Mouse (Mus musculus): ENCODE measurements around the gene Fosl2. TPM values are rescaled to one million over a fixed set of nuclear protein-coding genes. Genes with fewer than 3 reads are reported as not detected.

Fosl2 gene
- polyA plus RNA-seq, 1 experiment from 2014 or later = 2.1 TPM

DNA sequence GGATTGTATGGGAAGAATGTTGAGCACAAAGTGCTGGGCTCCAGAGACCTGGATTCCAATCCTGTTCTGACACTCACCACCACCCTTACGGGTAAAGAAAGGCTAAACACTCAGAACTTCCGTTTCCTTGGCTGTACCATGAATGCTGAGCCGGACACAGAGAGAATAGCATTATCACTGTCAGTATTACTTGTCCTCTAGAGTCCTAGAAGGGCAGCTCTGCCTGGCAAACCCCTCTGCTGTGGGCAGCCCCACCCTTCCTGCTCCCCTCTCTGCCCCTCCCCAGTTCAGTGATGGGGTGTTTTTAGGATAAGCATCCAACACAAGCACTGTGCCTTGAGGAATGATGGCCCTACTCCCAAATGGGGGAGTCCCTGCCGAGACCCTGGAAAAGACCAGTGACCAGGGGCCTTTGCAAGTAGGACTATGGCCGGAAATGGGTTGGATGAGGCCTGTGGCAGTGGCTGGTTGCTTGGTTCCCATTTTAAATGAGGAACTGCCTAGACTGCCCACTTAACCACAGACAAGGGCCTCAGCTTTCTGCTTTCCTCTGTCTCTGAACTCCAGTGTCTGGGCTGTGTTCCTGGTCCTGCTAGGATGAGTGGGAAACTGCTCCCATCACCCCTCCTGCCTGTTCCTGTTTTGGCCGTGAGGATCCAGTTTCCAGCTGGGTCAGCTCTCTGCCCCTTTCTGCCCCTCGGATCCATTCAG, 23.2 kb upstream of the Fosl2 start:
- H3K4me1 ChIP-seq = peaks cover 21% of the 10 kb centered on the region
- 71% methylated on average over 7 of the region's 7 CpGs for WGBS
- H3K36me3 ChIP-seq = no peaks in the 10 kb centered on the region

DNA sequence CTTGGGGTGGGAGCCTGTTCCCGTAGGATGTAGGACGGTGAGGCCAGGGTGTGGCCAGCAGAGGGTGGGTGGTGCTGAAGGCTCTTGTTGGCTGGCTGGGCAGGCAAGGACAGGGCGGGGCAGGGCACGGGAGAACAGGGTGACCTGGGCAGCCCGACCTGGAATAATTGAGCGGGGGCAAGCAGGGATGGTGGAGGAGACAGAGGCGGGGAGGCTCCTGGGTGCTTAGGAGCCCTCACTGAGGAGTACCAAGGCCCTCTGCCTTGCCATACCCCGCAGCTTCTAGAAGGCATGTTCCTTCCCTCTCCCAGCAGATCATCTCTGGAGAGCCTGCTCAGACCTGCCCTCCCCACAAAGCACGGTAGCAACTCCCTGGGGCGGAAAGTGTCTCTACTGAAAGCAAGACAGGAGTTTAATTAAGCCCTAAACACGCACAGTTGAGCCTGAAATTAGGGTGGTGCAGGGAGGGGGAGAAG, 14.7 kb upstream of the Fosl2 start:
- Histone ChIP-seq H3K9me3 (no peaks in the 10 kb centered on the region), H3K36me3 (no peaks in the 10 kb centered on the region), H3K4me3 (no peak overlapping the region), H3K27me3 (ENCODE audit: insufficient read depth, poor library complexity, severe bottlenecking) (peaks cover 18% of the 10 kb centered on the region; the same call in 1 of the 2 replicates), H3K27ac (peak overlapping the region; percentile 36; the same call in 1 of the 2 replicates), H3K4me1 (peaks cover 3% of the 10 kb centered on the region; the same call in 1 of the 2 replicates)
- DNase-seq (ENCODE audit: low spot score) = no peak
- WGBS = 39% methylated on average over 11 of the region's 11 CpGs

More for the DNA sequence above, 23.2 kb upstream of the Fosl2 start:
- no peaks in the 10 kb centered on the region for H3K9me3 ChIP-seq
- no peak overlapping the region for H3K27ac ChIP-seq
- no peak for DNase-seq (ENCODE audit: low spot score)
- H3K27me3 ChIP-seq (ENCODE audit: insufficient read depth, poor library complexity, severe bottlenecking) = peaks cover 11% of the 10 kb centered on the region; the same call in 1 of the 2 replicates
- no peak overlapping the region for H3K4me3 ChIP-seq

- Histone ChIP-seq H3K4me1 (peaks cover 3% of the 10 kb centered on the region; the same call in 1 of the 2 replicates), H3K36me3 (no peaks in the 10 kb centered on the region), H3K9me3 (no peaks in the 10 kb centered on the region), H3K27ac (no peak overlapping the region), H3K4me3 (no peak overlapping the region), H3K27me3 (ENCODE audit: insufficient read depth, poor library complexity, severe bottlenecking) (peaks cover 13% of the 10 kb centered on the region; the same call in 1 of the 2 replicates)
- no peak for DNase-seq (ENCODE audit: low spot score)
- 75% methylated on average over 6 of the region's 6 CpGs for WGBS
Observed at GRCm38 (mm10) chr5:32121936-32122335, 13.7 kb upstream of the Fosl2 start.

- no peaks in the 10 kb centered on the region for H3K9me3 ChIP-seq
- no peak overlapping the region for H3K4me3 ChIP-seq
- WGBS = 75% methylated on average over 5 of the region's 5 CpGs
- peaks cover 3% of the 10 kb centered on the region; the same call in 1 of the 2 replicates for H3K4me1 ChIP-seq
- H3K27me3 ChIP-seq (ENCODE audit: insufficient read depth, poor library complexity, severe bottlenecking) = peaks cover 13% of the 10 kb centered on the region; the same call in 1 of the 2 replicates
- no peaks in the 10 kb centered on the region for H3K36me3 ChIP-seq
- DNase-seq (ENCODE audit: low spot score) = no peak
- no peak overlapping the region for H3K27ac ChIP-seq
Observed at GRCm38 (mm10) chr5:32122363-32122762, 13.2 kb upstream of the Fosl2 start.

DNA sequence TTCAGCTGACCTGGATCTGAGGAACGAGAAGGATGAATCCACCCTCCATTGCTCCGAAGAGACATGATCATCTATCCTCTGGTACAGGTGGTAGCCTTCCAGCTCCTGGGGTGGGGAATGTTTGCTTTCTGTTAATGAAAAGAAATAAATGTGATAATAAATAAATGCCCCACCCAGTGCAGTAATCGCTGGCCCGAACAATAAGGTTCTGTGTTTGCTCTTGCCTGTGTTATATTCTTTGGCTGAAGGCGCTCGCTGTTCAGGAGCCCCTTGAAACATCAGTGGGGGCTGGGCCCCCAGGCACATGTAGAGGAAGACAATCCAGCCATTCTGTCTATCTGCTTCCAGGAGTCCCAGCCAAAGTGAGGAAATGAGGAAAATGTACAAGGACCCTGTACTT, 10.6 kb upstream of the Fosl2 start:
- no peak for DNase-seq (ENCODE audit: low spot score)
- H3K9me3 ChIP-seq = no peaks in the 10 kb centered on the region
- H3K4me1 ChIP-seq = peaks cover 9% of the 10 kb centered on the region
- H3K4me3 ChIP-seq = no peak overlapping the region
- peaks cover 24% of the 10 kb centered on the region; the same call in 1 of the 2 replicates for H3K27me3 ChIP-seq (ENCODE audit: insufficient read depth, poor library complexity, severe bottlenecking)
- H3K27ac ChIP-seq = no peak overlapping the region
- no peaks in the 10 kb centered on the region for H3K36me3 ChIP-seq
- 84% methylated on average over 6 of the region's 6 CpGs for WGBS

DNA sequence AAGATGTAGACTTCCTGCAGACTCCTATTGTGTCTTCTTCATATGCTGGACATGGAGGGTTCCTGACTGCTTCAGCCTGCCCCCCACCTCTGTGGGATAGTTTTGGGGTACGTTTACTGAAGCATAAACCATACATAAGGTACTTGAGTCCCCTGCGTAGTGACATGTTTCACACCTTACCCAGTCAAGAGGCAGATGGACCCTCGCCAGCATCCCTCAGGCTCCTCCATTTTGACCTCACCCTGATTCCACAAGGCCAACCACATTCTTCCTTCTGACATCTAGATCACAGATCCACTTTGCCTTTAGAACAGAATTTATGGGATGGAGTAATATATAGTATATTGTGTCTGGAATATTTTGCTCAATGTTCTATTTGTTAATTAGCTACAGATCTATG, 8.4 kb upstream of the Fosl2 start:
- no peak overlapping the region for H3K4me3 ChIP-seq
- H3K4me1 ChIP-seq = peaks cover 10% of the 10 kb centered on the region; the same call in 1 of the 2 replicates
- H3K36me3 ChIP-seq = no peaks in the 10 kb centered on the region
- no peak for DNase-seq (ENCODE audit: low spot score)
- no peaks in the 10 kb centered on the region for H3K9me3 ChIP-seq
- no peak overlapping the region for H3K27ac ChIP-seq
- WGBS = 70% methylated on average over 3 of the region's 3 CpGs
- H3K27me3 ChIP-seq (ENCODE audit: insufficient read depth, poor library complexity, severe bottlenecking) = peaks cover 33% of the 10 kb centered on the region

DNA sequence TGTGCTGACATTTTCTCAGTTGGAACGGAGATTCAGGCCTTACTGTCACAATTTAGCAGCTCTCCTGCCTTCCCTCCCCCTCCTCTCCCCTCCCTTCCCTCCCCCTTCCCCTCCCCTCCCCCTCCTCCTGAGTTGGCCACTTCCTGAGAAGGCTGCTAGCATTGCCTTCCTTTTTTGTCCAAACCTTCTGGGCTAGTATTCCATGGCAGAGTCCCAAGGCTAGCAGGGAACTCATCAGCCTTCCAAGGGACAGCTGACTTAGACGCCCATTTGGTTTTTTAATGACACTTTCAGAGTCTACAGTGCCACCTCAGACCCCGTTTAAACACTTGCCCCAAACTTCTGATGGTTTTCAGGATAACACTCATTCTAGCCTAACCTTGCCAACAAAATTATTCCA, 7.7 kb upstream of the Fosl2 start:
- H3K27me3 ChIP-seq (ENCODE audit: insufficient read depth, poor library complexity, severe bottlenecking) = peaks cover 40% of the 10 kb centered on the region
- no peaks in the 10 kb centered on the region for H3K9me3 ChIP-seq
- DNase-seq (ENCODE audit: low spot score) = no peak
- H3K27ac ChIP-seq = no peak overlapping the region
- H3K4me1 ChIP-seq = peaks cover 12% of the 10 kb centered on the region; the same call in 1 of the 2 replicates
- no peak overlapping the region for H3K4me3 ChIP-seq
- no peaks in the 10 kb centered on the region for H3K36me3 ChIP-seq
- 41% methylated on average over 3 of the region's 3 CpGs for WGBS

GRCm38 (mm10) chr5:32132971-32133501, 2.6 kb upstream of the Fosl2 start:
- Histone ChIP-seq H3K36me3 (no peaks in the 10 kb centered on the region), H3K9me3 (no peaks in the 10 kb centered on the region), H3K4me1 (peaks cover 32% of the 10 kb centered on the region), H3K27me3 (ENCODE audit: insufficient read depth, poor library complexity, severe bottlenecking) (peaks cover 45% of the 10 kb centered on the region), H3K27ac (peak overlapping the region; percentile 97), H3K4me3 (peak overlapping the region; percentile 81)
- WGBS = under 1% methylated on average over 48 of the region's 48 CpGs
- peak; percentile 91 for DNase-seq (ENCODE audit: low spot score)

GRCm38 (mm10) chr5:32133549-32134004, 2.0 kb upstream of the Fosl2 start:
- Histone ChIP-seq H3K4me3 (peak overlapping the region; percentile 81), H3K9me3 (no peaks in the 10 kb centered on the region), H3K4me1 (peaks cover 33% of the 10 kb centered on the region), H3K27ac (peak overlapping the region; percentile 97), H3K36me3 (no peaks in the 10 kb centered on the region), H3K27me3 (ENCODE audit: insufficient read depth, poor library complexity, severe bottlenecking) (peaks cover 43% of the 10 kb centered on the region)
- under 1% methylated on average over 20 of the region's 20 CpGs for WGBS
- DNase-seq (ENCODE audit: low spot score) = peak; percentile 85

DNA sequence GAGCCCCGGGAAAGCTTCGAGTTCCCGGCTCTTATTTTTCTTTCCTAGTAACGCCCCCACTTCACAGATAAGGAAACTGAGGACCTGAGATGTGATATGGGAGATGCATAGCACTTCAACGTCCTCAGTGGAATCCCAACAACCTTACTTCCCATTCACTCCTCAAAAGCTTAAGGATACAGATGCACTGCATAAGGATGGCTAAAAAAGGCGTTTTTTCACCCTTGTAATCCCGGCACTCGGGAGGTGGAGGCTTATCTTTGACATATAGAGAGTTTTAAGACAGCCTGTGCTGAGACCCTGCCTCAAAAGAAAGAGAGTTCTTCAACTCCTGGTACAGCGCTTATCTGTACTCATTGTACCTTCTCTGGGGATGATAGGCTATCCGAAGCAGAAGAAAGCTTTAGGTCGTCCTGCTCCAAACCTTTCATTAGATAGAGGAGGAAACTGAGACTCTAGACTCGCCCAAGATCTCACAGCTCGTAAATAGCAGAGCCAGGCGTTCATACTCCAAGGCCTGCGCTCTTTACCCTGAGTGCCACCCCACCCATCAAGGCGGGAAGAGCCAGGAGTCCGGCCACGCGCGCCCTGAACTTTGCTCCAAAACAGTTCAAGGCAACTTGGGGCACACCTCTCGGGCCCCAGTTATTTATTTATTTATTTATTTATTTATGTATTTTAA, 1.4 kb upstream of the Fosl2 start:
- Histone ChIP-seq H3K4me1 (peaks cover 39% of the 10 kb centered on the region), H3K9me3 (no peaks in the 10 kb centered on the region), H3K36me3 (no peaks in the 10 kb centered on the region), H3K4me3 (peak overlapping the region; percentile 81), H3K27ac (peak overlapping the region; percentile 97), H3K27me3 (ENCODE audit: insufficient read depth, poor library complexity, severe bottlenecking) (peaks cover 39% of the 10 kb centered on the region)
- DNase-seq (ENCODE audit: low spot score) = no peak
- WGBS = 2% methylated on average over 21 of the region's 21 CpGs

- peaks cover 33% of the 10 kb centered on the region for H3K27me3 ChIP-seq (ENCODE audit: insufficient read depth, poor library complexity, severe bottlenecking)
- DNase-seq (ENCODE audit: low spot score) = no peak
Observed at GRCm38 (mm10) chr5:32134903-32135335, 682 bp upstream of the Fosl2 start.

GRCm38 (mm10) chr5:32136301-32136863, 781 bp downstream of the Fosl2 start:
- peak overlapping the region; percentile 97 for H3K27ac ChIP-seq
- under 1% methylated on average over 63 of the region's 63 CpGs for WGBS
- peaks cover 20% of the 10 kb centered on the region for H3K27me3 ChIP-seq (ENCODE audit: insufficient read depth, poor library complexity, severe bottlenecking)
- H3K9me3 ChIP-seq = no peaks in the 10 kb centered on the region
- H3K4me3 ChIP-seq = peak overlapping the region; percentile 81
- peak; percentile 78 for DNase-seq (ENCODE audit: low spot score)
- no peaks in the 10 kb centered on the region for H3K36me3 ChIP-seq
- peaks cover 44% of the 10 kb centered on the region for H3K4me1 ChIP-seq

More at GRCm38 (mm10) chr5:32134903-32135335, 682 bp upstream of the Fosl2 start:
- Histone ChIP-seq H3K36me3 (no peaks in the 10 kb centered on the region), H3K27ac (peak overlapping the region; percentile 97), H3K9me3 (no peaks in the 10 kb centered on the region), H3K4me1 (peaks cover 44% of the 10 kb centered on the region), H3K4me3 (peak overlapping the region; percentile 81)
- under 1% methylated on average over 48 of the region's 54 CpGs for WGBS

All from heart, embryonic 10.5 days (tissue).